7 mouse cellular contexts compared by ENCODE assay signal in genomic region chr6:84105148-84106022, GRCm38 (mm10).
DNase-seq lines count a peak whose midpoint lies in the region; ATAC-seq and TF ChIP-seq lines count a peak whose summit lies in the region.

No protein-coding gene starts in this region.

- peak overlapping the region; percentile 52 for H3K4me3 ChIP-seq in forebrain, embryonic 16.5 days (replicated peaks; ENCODE audit: low read length)
- peak overlapping the region; percentile 35 for H3K4me3 ChIP-seq in intestine, embryonic 15.5 days (replicated peaks)
- peak overlapping the region; percentile 33 for H3K4me3 ChIP-seq in limb, embryonic 15.5 days

- peaks cover 5% of the 10 kb centered on the region; the same call in 1 of the 2 replicates for H3K27me3 ChIP-seq in forebrain, embryonic 16.5 days (replicated peaks; ENCODE audit: control insufficient read depth, insufficient read depth, low read length)
- H3K27me3 ChIP-seq in intestine, embryonic 15.5 days (replicated peaks), result peaks cover 17% of the 10 kb centered on the region
- H3K27me3 ChIP-seq in limb, embryonic 15.5 days, result peaks cover 21% of the 10 kb centered on the region

- peak overlapping the region; percentile 78 for H3K4me2 ChIP-seq in forebrain, embryonic 16.5 days (ENCODE audit: low read length)
- peak overlapping the region; percentile 80 for H3K4me2 ChIP-seq in intestine, embryonic 15.5 days (replicated peaks)
- H3K4me2 ChIP-seq in limb, embryonic 15.5 days, result peak overlapping the region; percentile 66

- no peak for TF ChIP-seq POLR2A in brain, embryonic 14.5 days (IDR thresholded peaks at IDR 0.05; ENCODE audit: borderline replicate concordance, extremely low read depth, insufficient read depth, insufficient read length, poor library complexity, severe bottlenecking)

- peak overlapping the region; percentile 44; the same call in 1 of the 2 replicates for H3K27ac ChIP-seq in forebrain, embryonic 16.5 days (ENCODE audit: low read length)
- H3K27ac ChIP-seq in intestine, embryonic 15.5 days, result 0 out of 2 replicates have a peak overlapping the region, but pooled peaks have one; percentile 0
- H3K27ac ChIP-seq in limb, embryonic 15.5 days, result peak overlapping the region; percentile 84

- H3K36me3 ChIP-seq in forebrain, embryonic 16.5 days (ENCODE audit: control insufficient read depth, insufficient read depth), result no peaks in the 10 kb centered on the region
- no peaks in the 10 kb centered on the region for H3K36me3 ChIP-seq in intestine, embryonic 15.5 days
- no peaks in the 10 kb centered on the region for H3K36me3 ChIP-seq in limb, embryonic 15.5 days

- peak; percentile 17 for DNase-seq in R1 (ENCODE audit: low read depth, low spot score)
- DNase-seq in brain, embryonic 14.5 days (ENCODE audit: low read depth), result peak; percentile 90
- peak; percentile 76 for DNase-seq in retina, embryonic 14.5 days (ENCODE audit: low spot score)

- no peaks in the 10 kb centered on the region for H3K9me3 ChIP-seq in forebrain, embryonic 16.5 days (ENCODE audit: control insufficient read depth, low read length)
- H3K9me3 ChIP-seq in intestine, embryonic 15.5 days, result no peaks in the 10 kb centered on the region
- H3K9me3 ChIP-seq in limb, embryonic 15.5 days, result no peaks in the 10 kb centered on the region

- ATAC-seq in forebrain, embryonic 16.5 days, result peak; percentile 92
- ATAC-seq in intestine, embryonic 15.5 days, result peak; percentile 75
- peak; percentile 56 for ATAC-seq in limb, embryonic 15.5 days (ENCODE audit: insufficient number of reproducible peaks, low FRiP score, low TSS enrichment, low read depth)
- no peak for ATAC-seq in megakaryocyte-erythroid progenitor cell, adult 5-6 weeks (replicated peaks; ENCODE audit: low FRiP score, low TSS enrichment, poor library complexity, severe bottlenecking)

- peak overlapping the region; percentile 63 for H3K9ac ChIP-seq in forebrain, embryonic 16.5 days (replicated peaks; ENCODE audit: low read depth, low read length)
- H3K9ac ChIP-seq in intestine, embryonic 15.5 days, result peak overlapping the region; percentile 41
- H3K9ac ChIP-seq in limb, embryonic 15.5 days, result no peak overlapping the region

- H3K4me1 ChIP-seq in forebrain, embryonic 16.5 days (replicated peaks; ENCODE audit: control insufficient read depth, insufficient read depth, low read length), result peaks cover 13% of the 10 kb centered on the region
- H3K4me1 ChIP-seq in intestine, embryonic 15.5 days (replicated peaks), result peaks cover 23% of the 10 kb centered on the region
- H3K4me1 ChIP-seq in limb, embryonic 15.5 days, result peaks cover 37% of the 10 kb centered on the region

- TF ChIP-seq CTCF in brain, embryonic 14.5 days (IDR thresholded peaks at IDR 0.05; ENCODE audit: borderline replicate concordance, extremely low read depth, insufficient read depth, insufficient read length), result no peak

- under 1% methylated on average over 40 of the region's 40 CpGs for WGBS in forebrain, embryonic 16.5 days
- 2% methylated on average over 40 of the region's 40 CpGs for WGBS in intestine, embryonic 15.5 days
- WGBS in limb, embryonic 15.5 days, result 1% methylated on average over 40 of the region's 40 CpGs

Comparison
In these comparisons a context has a peak if more than half of its experiments do, and no peak if none do; other contexts are left out.
1. DNase-seq: peak in every context shown above with its lines; median percentile 90 in brain, embryonic 14.5 days; 76 in retina, embryonic 14.5 days; 17 in R1.
2. H3K27ac ChIP-seq: peak in every context shown above with its lines; median percentile 84 in limb, embryonic 15.5 days; 44 in forebrain, embryonic 16.5 days; 0 in intestine, embryonic 15.5 days.